Mouse (Mus musculus) ovary, postnatal 36 days (tissue): ENCODE data around the gene Dnah7a.
"Not testable (repeated sequence)": the region's sequence is repeated elsewhere in the genome, so short reads cannot be mapped to it uniquely, and the experiment has no call there.

Experiments
- DNase-seq: peaks from one replicate; pipeline ENCODE4 v3.0.0; 2022; ENCODE audit warnings: low spot score, mixed read lengths

Gene Dnah7a

GRCm38 (mm10) chr1:53384085-53384688, 322.4 kb downstream of the Dnah7a start:
- no peak for DNase-seq

- no peak for DNase-seq
Observed at GRCm38 (mm10) chr1:53377731-53378130, 328.9 kb downstream of the Dnah7a start.

- not testable (repeated sequence) for DNase-seq
Observed at GRCm38 (mm10) chr1:53375965-53376364, 330.6 kb downstream of the Dnah7a start.

GRCm38 (mm10) chr1:53358988-53359387, 347.6 kb downstream of the Dnah7a start:
- DNase-seq, result no peak

GRCm38 (mm10) chr1:53352327-53353261, 354.0 kb downstream of the Dnah7a start, which contains the start of the genes Asdurf, Gm28551 and Asnsd1:
Asdurf (minus strand) TSS chr1:53352619.
Gm28551 (minus strand) TSS chr1:53352667.
Asnsd1 (minus strand) TSS chr1:53352752.
- DNase-seq, result peak; percentile 97
